Mouse (Mus musculus) cerebellum, adult 2 months (tissue): ENCODE data around the gene Hs3st5.

ENCODE experiments used
- CTCF ChIP-seq: fragments of 200-500 bp; IDR thresholded peaks from 2 replicates; pipeline ENCODE4 v1.5.1; 2011; ENCODE audit warnings: low read depth, mild to moderate bottlenecking, control low read depth, low read length, moderate library complexity, borderline replicate concordance; ENCODE audit not compliant: insufficient read depth
- POLR2A ChIP-seq: fragments of 200-500 bp; IDR thresholded peaks from 2 replicates; pipeline ENCODE4 v1.6.1; 2011; ENCODE audit warnings: low read length, control low read depth, borderline replicate concordance; ENCODE audit not compliant: insufficient read depth

GRCm38 (mm10) chr10:36803705-36804104 is 297.1 kb downstream of the Hs3st5 start:
- TF ChIP-seq CTCF (no peak), POLR2A (no peak)
